Comparison of ENCODE assay signal across 9 mouse cellular contexts in genomic region chr12:17746725-17747124, GRCm38 (mm10). TPM values are rescaled to one million over a fixed set of nuclear protein-coding genes. Genes with fewer than 3 reads are reported as not detected.
DNase-seq lines count a peak whose midpoint lies in the region; ATAC-seq lines count a peak whose summit lies in the region.
"Had no signal": no experiment of that assay in that cellular context is flagged by ENCODE, and none has a peak within 500 bp of the region (broad histone marks: within the 10 kb centered on the region; RNA-seq: fewer than 3 reads in every experiment).

No protein-coding gene starts in this region.

- no peaks in the 10 kb centered on the region for H3K36me3 ChIP-seq in neural tube, embryonic 14.5 days (ENCODE audit: control insufficient read depth, insufficient read depth, low read length)
- H3K36me3 ChIP-seq: embryonic facial prominence, embryonic 13.5 days had no signal

- H3K4me1 ChIP-seq in neural tube, embryonic 14.5 days (ENCODE audit: control insufficient read depth, insufficient read depth, low read length), result peaks cover 6% of the 10 kb centered on the region; the same call in 1 of the 2 replicates

- no peaks in the 10 kb centered on the region for H3K9me3 ChIP-seq in neural tube, embryonic 14.5 days (ENCODE audit: control insufficient read depth, low read length)
- H3K9me3 ChIP-seq: embryonic facial prominence, embryonic 13.5 days had no signal

- intact Hi-C loops in left cerebral cortex, postnatal 36 days (cut with DNase I), result no loop called here

- H3K27me3 ChIP-seq in neural tube, embryonic 14.5 days (ENCODE audit: control insufficient read depth, insufficient read depth, low read length), result no peaks in the 10 kb centered on the region
- H3K27me3 ChIP-seq: embryonic facial prominence, embryonic 13.5 days had no signal

- ATAC-seq in frontal cortex, adult (ENCODE audit: low TSS enrichment), result 0 out of 2 replicates have a peak, but pooled peaks have one; percentile 41
- ATAC-seq in hematopoietic stem cell, adult 5-6 weeks (replicated peaks in 1 of 2; ENCODE audit: insufficient read depth in 1 of 2, low FRiP score in 2 of 2, low TSS enrichment in 1 of 2, low read depth in 1 of 2, poor library complexity in 2 of 2, severe bottlenecking in 2 of 2), result peak; percentile 19 to 34; a peak in 2 of 4 replicates
- ATAC-seq in neural tube, embryonic 14.5 days (ENCODE audit: low read depth), result peak; percentile 52; the same call in 1 of the 2 replicates

- H3K9ac ChIP-seq in neural tube, embryonic 14.5 days (replicated peaks; ENCODE audit: low read depth, low read length), result no peak overlapping the region
- H3K9ac ChIP-seq: embryonic facial prominence, embryonic 13.5 days had no signal

- no peak overlapping the region for H3K4me3 ChIP-seq in neural tube, embryonic 14.5 days (ENCODE audit: low read depth, low read length)
- H3K4me3 ChIP-seq: embryonic facial prominence, embryonic 13.5 days had no signal

- 15% methylated on average over 3 of the region's 3 CpGs for WGBS in neural tube, embryonic 14.5 days

- no peak overlapping the region for H3K4me2 ChIP-seq in neural tube, embryonic 14.5 days (ENCODE audit: low read depth, low read length)
- H3K4me2 ChIP-seq: embryonic facial prominence, embryonic 13.5 days had no signal

- H3K27ac ChIP-seq in neural tube, embryonic 14.5 days (ENCODE audit: low read depth, low read length), result no peak overlapping the region
- H3K27ac ChIP-seq: embryonic facial prominence, embryonic 13.5 days had no signal

- DNase-seq in frontal cortex, postnatal 25 days (ENCODE audit: low spot score in 2 of 2), result no peak
- DNase-seq in cerebellum, adult 8-10 months, result peak; percentile 93
- DNase-seq in frontal cortex, postnatal 10 days (ENCODE audit: low spot score in 2 of 2), result peak; percentile 32 to 51
- DNase-seq in left cerebral cortex, postnatal 36 days (ENCODE audit: low spot score in 2 of 2), result peak; percentile 16 to 19
- DNase-seq in spleen, adult 18-20 months, result no peak

RNA-seq across cellular contexts. Expression of gene Hpcal1, which starts 56.1 kb away (rescaled TPM):
- total RNA-seq in hematopoietic stem cell, adult 5-6 weeks (2017), result 15.5 and 16.8 TPM in 2 replicates
- total RNA-seq in left cerebral cortex, postnatal 36 days (2021), result 10 to 100 TPM; 82.6 to 94.5 TPM
- polyA plus RNA-seq in neural tube, embryonic 14.5 days (2014; fragmentation: Nextera tagmentation; extraction: Ambion mirVana), result 115 and 135 TPM in 2 replicates

Comparison
In these comparisons a context has a peak if more than half of its experiments do, and no peak if none do; other contexts are left out.
1. DNase-seq: peak in cerebellum, adult 8-10 months (single experiment), frontal cortex, postnatal 10 days (2 of 2) and left cerebral cortex, postnatal 36 days (2 of 2); none in frontal cortex, postnatal 25 days (0 of 2) and spleen, adult 18-20 months (0 of 2).
2. Peak in every context shown above with its lines, with median percentiles within 50 percentile points of each other: ATAC-seq.